14 mouse cellular contexts compared by ENCODE assay signal in the genomic region with DNA sequence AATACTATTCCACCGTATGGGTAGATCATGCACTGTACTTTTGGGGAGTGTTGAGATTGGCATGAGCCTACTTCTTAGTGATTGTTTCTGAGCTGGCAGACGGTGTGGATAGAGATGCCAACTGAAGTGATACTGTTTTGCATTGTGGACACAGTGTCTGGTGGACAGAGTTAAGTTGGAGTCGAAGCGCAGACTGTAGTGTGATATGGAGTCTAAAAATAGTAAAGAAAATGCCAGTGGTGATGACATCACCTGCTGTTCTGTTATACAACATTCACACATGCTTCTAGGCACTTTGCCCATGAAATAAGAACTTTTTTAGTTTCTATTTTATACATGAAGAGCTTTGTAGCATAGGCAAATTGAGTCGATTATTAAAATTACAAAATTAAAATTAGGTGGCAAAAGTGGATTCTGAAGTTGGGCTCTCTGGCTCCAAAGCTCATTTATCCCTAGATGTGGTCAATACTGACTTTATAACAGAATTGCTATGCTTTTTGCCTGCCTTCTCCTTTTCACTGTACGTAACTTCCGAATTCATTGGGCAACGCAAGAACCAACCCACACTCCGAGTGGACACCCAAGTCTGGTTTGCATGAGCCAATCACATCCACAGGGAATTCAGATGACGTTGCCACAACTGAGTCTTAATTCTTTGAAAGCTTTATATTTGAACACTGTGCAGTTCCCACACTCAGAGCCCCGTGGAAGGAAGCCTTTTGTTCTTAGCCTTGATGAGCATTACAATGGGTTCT. TPM values are rescaled to one million over a fixed set of nuclear protein-coding genes. Genes with fewer than 3 reads are reported as not detected.
DNase-seq lines count a peak whose midpoint lies in the region; ATAC-seq lines count a peak whose summit lies in the region.
"Had no signal": no experiment of that assay in that cellular context is flagged by ENCODE, and none has a peak within 500 bp of the region (broad histone marks: within the 10 kb centered on the region; RNA-seq: fewer than 3 reads in every experiment).

No protein-coding gene starts in this region.

- H3K27ac ChIP-seq in heart, embryonic 14.5 days (replicated peaks in 1 of 2; ENCODE audit: control insufficient read depth in 1 of 2, insufficient read depth in 1 of 2, low read depth in 2 of 2, low read length in 2 of 2) = peak overlapping the region; percentile 67 to 83
- H3K27ac ChIP-seq: embryonic facial prominence, embryonic 10.5 days; limb, embryonic 10.5 days had no signal

- no peak overlapping the region for H3K4me3 ChIP-seq in heart, embryonic 14.5 days (ENCODE audit: control insufficient read depth in 1 of 2, insufficient read depth in 1 of 2, low read depth in 1 of 2, low read length in 2 of 2)
- H3K4me3 ChIP-seq: embryonic facial prominence, embryonic 10.5 days; limb, embryonic 10.5 days had no signal

- ATAC-seq in granulocyte monocyte progenitor cell, adult 5-6 weeks (replicated peaks; ENCODE audit: poor library complexity, severe bottlenecking) = peak; percentile 95
- ATAC-seq in heart, embryonic 14.5 days (ENCODE audit: insufficient number of reproducible peaks, insufficient read depth, low FRiP score, low read depth) = peak; percentile 76
- peak; percentile 93 for ATAC-seq in megakaryocyte progenitor cell, adult 5-6 weeks (replicated peaks; ENCODE audit: poor library complexity)
- ATAC-seq: inflammation-experienced regulatory T-cells, adult 6 months had no signal

- intact Hi-C loops in heart, postnatal 25 days (cut with DNase I) = no loop called here

- WGBS in heart, embryonic 14.5 days = 53% methylated on average over 11 of the region's 11 CpGs

- 0 out of 2 replicates have a peak overlapping the region, but pooled peaks have one; percentile 6 for H3K4me2 ChIP-seq in heart, embryonic 14.5 days (ENCODE audit: low read length)
- H3K4me2 ChIP-seq: midbrain, embryonic 11.5 days had no signal

- peak; percentile 42 to 62 for DNase-seq in heart, adult 18-20 months
- DNase-seq in heart, postnatal 25 days (ENCODE audit: low spot score) = no peak
- no peak for DNase-seq in spleen, postnatal 36 days (ENCODE audit: low spot score in 2 of 2)
- no peak for DNase-seq in urinary bladder, adult 2 months (ENCODE audit: low spot score)
- DNase-seq: cerebellum, adult 8-10 months; kidney, postnatal 36 days; lung, adult 2 months had no signal

- no peaks in the 10 kb centered on the region for H3K36me3 ChIP-seq in heart, embryonic 14.5 days (ENCODE audit: control insufficient read depth, insufficient read depth, low read length)
- H3K36me3 ChIP-seq: limb, embryonic 10.5 days had no signal

- no peak overlapping the region for H3K9ac ChIP-seq in heart, embryonic 14.5 days (ENCODE audit: low read length)

- H3K27me3 ChIP-seq in heart, embryonic 14.5 days (ENCODE audit: control insufficient read depth, insufficient read depth, low read length) = no peaks in the 10 kb centered on the region

- H3K9me3 ChIP-seq in heart, embryonic 14.5 days (ENCODE audit: control insufficient read depth, low read length) = no peaks in the 10 kb centered on the region
- H3K9me3 ChIP-seq: embryonic facial prominence, embryonic 10.5 days; limb, embryonic 10.5 days had no signal

- H3K4me1 ChIP-seq in heart, embryonic 14.5 days (ENCODE audit: control insufficient read depth in 2 of 2, insufficient read depth in 2 of 2, low read length in 2 of 2) = peaks cover 6 to 19% of the 10 kb centered on the region in 2 experiments

RNA-seq across cellular contexts. Expression of gene 2010111I01Rik, which starts 6.0 kb away (rescaled TPM):
- total RNA-seq in heart, adult 18-20 months (2021) = 10 to 100 TPM; 82.0 to 84.9 TPM
- total RNA-seq in heart, postnatal 25 days (2021) = 100 to 1,000 TPM; 109 to 112 TPM
- 86.8 and 97.6 TPM in 2 replicates for total RNA-seq in granulocyte monocyte progenitor cell, adult 5-6 weeks (2014; fragmentation: Nextera tagmentation)
- 61.9 and 91.1 TPM in 2 replicates for total RNA-seq in granulocyte monocyte progenitor cell, adult 5-6 weeks (2017)
- 62.7 and 69.5 TPM in 2 replicates for polyA plus RNA-seq in heart, embryonic 14.5 days (2014; fragmentation: Nextera tagmentation; extraction: Ambion mirVana)
- 41.7 and 53.7 TPM in 2 replicates for total RNA-seq in megakaryocyte progenitor cell, adult 5-6 weeks (2015)
- 81.6 and 90.2 TPM in 2 replicates for total RNA-seq in megakaryocyte progenitor cell, adult 5-6 weeks (2017)
- 290 and 374 TPM in 2 replicates for polyA plus RNA-seq in urinary bladder, adult 2 months (2012; rRNA removed)

Comparison
In these comparisons a context has a peak if more than half of its experiments do, and no peak if none do; other contexts are left out.
1. DNase-seq: peak in heart, adult 18-20 months (2 of 2); none in heart, postnatal 25 days (single experiment), spleen, postnatal 36 days (0 of 2) and urinary bladder, adult 2 months (single experiment).
2. Peak in every context shown above with its lines, with median percentiles within 50 percentile points of each other: ATAC-seq.